Mouse (Mus musculus): Measurements from ENCODE around the gene Klk5.

Gene Klk5

DNA sequence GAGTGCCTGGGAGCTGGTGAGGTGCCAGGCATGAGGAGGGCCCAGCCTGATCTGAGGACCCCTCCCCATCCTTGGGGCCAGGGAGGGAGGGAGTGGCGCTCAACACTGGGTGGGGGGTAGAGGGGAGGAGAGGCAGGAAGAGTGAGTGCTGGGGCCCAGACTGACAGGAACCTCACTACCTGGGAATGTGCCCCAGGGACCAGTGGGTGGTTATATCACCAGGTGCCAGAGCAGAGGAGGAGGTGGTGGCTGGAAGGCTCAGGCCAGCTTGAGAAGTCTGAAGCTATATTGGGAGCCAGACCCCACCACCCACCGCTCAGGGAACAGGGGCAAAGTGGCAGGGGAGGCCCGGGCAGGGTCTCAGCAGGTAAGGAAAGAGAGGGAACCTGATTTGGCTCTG, at the start of gene Klk5:
TSS of gene Klk5 (plus strand) at position 271 of the 400 bp plus-strand sequence.
- DNase-seq, result no peak

- DNase-seq, result no peak
These were observed 45.4 kb upstream of the Klk5 start for GRCm38 (mm10) chr7:43796355-43796754.

- DNase-seq, result peak; percentile 36
These were observed 44.4 kb upstream of the Klk5 start, which contains the start of gene Klk8 for GRCm38 (mm10) chr7:43797333-43797769. TSS of gene Klk8 (plus strand) at chr7:43797577.

- peak; percentile 21 for DNase-seq
These were observed 43.8 kb upstream of the Klk5 start for GRCm38 (mm10) chr7:43797844-43798462.

- DNase-seq, result no peak
These were observed 41.9 kb upstream of the Klk5 start for GRCm38 (mm10) chr7:43799876-43800275.

GRCm38 (mm10) chr7:43810994-43811393, 30.8 kb upstream of the Klk5 start, which contains the start of gene Klk7:
TSS of gene Klk7 (plus strand) at chr7:43811294.
- DNase-seq, result no peak

DNA sequence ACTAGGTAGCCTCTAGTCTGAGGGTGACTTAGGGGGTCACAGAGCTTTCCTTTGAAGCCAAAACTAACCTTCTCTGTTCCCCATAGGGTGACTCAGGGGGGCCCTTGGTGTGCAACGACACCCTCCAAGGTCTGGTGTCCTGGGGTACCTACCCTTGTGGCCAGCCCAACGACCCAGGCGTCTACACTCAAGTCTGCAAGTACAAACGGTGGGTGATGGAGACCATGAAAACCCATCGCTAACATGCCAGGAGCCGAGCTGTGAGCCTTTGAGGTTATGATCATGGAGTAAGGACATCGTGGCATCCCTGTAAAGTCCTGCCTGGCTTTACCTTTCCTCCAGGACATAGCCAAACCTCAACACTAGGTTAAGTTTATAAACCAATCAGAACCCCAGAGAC, 26.6 kb upstream of the Klk5 start:
- no peak for DNase-seq

GRCm38 (mm10) chr7:43816746-43817145, 25.0 kb upstream of the Klk5 start:
- DNase-seq, result no peak

GRCm38 (mm10) chr7:43821581-43821980, 20.2 kb upstream of the Klk5 start:
- DNase-seq, result no peak

DNA sequence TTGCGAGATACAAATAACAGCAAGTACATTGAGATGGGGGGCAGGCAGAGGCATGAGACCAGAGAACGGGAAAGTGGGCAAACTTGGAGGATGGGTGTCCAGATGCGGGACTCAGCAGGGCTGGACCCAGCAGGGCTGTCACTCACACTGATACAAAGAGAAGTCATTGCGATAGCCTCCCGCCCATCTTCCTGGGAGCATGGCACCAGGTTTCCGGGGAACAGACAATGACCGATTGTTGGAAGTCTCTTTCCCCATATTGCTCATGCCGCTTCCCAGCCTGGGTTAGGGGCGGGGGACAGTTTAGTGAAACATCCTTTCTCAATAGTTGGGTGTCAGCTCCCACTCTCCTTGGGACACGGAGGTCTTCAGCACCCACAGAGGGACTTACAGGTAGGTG, 17.6 kb upstream of the Klk5 start, which contains the start of gene Klk6:
TSS of gene Klk6 (plus strand) at position 301 of the 400 bp plus-strand sequence.
- no peak for DNase-seq

DNA sequence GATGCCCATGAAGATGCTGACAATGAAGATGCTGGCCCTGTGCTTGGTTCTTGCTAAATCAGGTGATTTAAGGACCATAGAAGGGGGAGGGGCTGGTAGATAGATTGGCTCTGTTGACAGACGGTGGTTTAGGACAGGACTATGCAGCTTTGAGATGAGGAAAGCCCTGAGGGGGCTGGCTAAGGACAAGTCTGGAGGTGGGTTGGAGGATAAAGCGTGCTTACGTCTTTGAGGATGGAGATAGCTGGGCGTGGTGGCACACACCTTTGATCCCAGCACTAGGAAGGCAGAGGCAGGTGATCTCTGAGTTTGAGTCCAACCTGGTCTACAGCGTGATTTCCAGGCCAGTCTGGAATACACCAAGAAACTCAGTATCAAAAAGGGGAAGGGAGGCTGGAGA, 15.7 kb upstream of the Klk5 start:
- no peak for DNase-seq

- no peak for DNase-seq
These were observed 14.1 kb upstream of the Klk5 start for GRCm38 (mm10) chr7:43827706-43828105.

GRCm38 (mm10) chr7:43829006-43829405, 12.8 kb upstream of the Klk5 start:
- DNase-seq, result no peak

DNA sequence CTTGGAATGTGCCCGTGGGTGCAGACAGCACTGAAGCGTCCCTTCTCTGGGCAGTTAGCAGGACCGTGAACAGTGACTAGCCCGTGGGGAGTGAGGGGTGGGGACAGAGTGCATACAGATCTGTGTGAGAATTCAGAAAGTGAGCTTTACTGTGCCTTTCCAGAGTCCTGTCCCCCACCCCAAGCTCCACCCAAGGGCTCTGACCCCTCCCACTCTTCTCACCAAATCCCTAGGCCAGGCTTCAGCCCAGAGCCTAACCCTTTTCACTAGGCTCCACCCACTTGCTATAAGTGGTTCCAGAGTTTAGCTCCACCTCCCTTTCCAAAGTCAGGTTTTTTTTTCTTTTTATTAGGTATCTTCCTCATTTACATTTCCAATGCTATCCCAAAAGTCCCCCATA, 2.0 kb downstream of the Klk5 start:
- no peak for DNase-seq

DNA sequence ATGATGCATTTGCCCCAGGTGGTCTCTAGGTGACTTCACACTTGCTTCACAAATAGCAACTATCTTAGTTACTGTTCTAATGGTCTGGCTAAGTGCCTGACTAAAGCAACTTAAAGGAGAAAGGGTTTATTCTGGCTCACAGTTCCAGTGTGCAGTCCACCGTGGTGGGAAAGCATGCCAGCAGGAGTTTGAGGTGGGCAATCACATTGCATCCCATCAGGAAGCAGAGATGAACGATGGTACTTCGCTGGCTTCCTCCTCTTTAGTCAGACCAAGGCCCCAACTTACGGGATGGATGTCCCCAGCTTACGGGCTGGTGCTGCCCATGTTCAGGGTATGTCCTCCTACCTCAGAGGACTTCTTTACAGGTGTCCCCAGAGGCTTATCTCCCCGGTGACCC, 9.8 kb downstream of the Klk5 start:
- DNase-seq, result no peak

DNA sequence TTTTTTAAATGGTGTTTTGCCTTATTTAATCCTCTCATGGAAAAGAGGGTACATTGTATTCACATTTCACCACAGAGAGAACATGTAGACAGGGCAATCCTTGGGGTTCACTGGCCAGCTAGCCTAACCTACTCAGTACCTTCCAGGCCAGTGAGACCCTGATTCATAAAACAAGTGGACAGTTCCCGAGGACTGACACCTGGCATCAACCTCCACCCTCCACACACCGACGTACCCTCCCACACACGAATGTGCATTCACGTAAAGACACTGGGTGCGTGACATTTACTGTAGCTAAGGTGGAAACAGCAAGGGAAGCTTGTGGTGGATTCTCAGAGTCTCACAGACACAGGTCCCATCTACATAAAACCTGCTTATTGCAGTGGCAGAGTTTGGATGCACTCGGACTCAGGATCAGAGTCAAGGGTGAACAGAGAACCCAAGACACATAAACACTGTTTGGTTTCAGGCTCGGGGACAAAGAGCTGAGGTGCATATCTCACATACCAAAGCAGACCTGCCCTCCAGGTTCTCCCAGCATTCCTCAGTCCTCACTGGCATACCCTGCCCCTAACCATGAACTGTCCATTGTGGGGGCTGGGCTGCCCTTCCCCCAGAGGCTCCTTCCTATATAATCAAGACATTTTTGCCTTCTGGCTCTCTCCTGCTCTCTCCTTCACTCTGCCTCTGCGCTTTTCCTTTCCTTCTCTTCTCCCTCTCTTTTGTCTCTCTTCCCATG, 13.0 kb downstream of the Klk5 start:
- DNase-seq, result no peak

GRCm38 (mm10) chr7:43855709-43856108, 13.9 kb downstream of the Klk5 start:
- DNase-seq, result no peak

GRCm38 (mm10) chr7:43856307-43856706, 14.5 kb downstream of the Klk5 start:
- DNase-seq, result no peak

DNA sequence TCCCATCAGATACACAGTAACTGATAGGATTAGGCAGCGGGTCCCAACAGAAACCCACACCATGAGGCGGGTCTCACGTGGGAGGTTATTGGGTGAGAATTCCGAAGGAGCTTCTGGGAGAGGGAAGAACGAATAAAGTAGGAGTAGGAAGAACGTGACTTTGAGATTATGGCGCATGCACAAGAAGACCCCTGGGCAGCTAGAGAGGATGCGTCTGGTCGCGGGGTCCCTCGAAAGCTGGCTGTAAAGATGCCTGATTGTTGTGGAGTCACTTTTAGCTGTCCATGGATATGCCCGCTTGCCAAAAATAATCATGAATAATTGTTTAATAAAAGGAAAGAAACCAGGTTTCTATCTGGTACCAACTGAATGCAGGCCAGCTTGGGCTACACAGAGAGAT, 15.7 kb downstream of the Klk5 start:
- DNase-seq, result no peak

DNA sequence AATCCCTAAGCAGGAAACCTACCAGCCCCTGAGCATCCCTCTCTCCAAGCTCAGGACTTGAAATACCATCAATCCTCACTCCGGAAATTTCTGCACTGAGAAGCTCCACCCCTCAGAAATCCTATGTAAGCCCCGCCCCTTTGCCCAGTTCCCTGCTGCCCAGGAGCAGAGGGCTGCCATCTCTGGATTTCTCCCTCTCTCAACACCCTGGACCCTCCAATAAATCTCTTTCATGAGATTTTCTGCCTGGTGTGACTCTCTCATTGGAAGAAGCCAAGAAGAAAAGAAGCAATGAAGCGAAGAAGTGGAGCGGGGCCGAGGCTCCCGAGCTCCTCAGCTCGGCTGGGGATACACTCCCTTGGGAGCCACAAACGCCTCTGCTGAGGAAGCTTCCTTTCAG, 18.6 kb downstream of the Klk5 start:
- no peak for DNase-seq

DNA sequence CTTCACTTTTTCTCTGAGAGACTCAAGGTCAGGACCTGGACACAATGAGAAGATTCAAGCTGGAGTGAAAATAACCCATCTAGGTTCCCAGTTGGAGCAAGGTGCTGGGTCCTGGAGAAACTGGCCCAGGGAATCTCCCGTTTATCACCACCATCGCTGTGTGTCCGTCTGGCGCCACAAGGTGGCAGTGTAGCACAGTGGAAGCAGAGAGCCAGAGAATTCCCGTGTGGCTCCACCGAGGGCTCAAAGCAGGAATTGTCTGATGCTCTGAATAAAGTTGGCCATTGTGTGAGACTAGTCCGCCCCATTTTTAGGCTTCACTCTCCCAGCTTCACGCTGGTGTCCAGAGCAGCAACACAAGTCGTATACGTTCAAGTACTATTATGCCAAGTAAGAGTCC, 31.5 kb downstream of the Klk5 start:
- peak; percentile 77 for DNase-seq

GRCm38 (mm10) chr7:43873674-43874073, 31.9 kb downstream of the Klk5 start:
- DNase-seq, result no peak

GRCm38 (mm10) chr7:43874868-43875375, 33.2 kb downstream of the Klk5 start:
- DNase-seq, result no peak

- no peak for DNase-seq
These were observed 34.7 kb downstream of the Klk5 start for GRCm38 (mm10) chr7:43876444-43876843.

All from kidney, postnatal 14 days (tissue).